Mouse (Mus musculus) MEL (cell line): ENCODE measurements around the gene 4930503E14Rik. TPM values are rescaled to one million over a fixed set of nuclear protein-coding genes. Genes with fewer than 3 reads are reported as not detected.
"Not testable (repeated sequence)": the region's sequence is repeated elsewhere in the genome, so short reads cannot be mapped to it uniquely, and the experiment has no call there.

Source experiments
- DNase-seq: peaks from one replicate; pipeline ENCODE4 v3.0.0; 2011; ENCODE audit warnings: low read depth, low spot score
- H3K27ac ChIP-seq: 2 replicates; pipeline ENCODE4 v1.5.1; 2012; ENCODE audit warnings: low read depth, mild to moderate bottlenecking, control low read depth, low read length, moderate library complexity; ENCODE audit not compliant: control insufficient read depth
- H3K27me3 ChIP-seq, 2 experiments: fragments of 150-350 bp in 1 of 2; sonication (generic) in 1 of 2; 2 replicates each; pipeline ENCODE4 v1.6.1; 2012; ENCODE audit warnings: low read length in 2 of 2, mild to moderate bottlenecking in 2 of 2, improper control_type of control experiment in 1 of 2, moderate library complexity in 1 of 2; ENCODE audit not compliant: insufficient read depth in 2 of 2, control insufficient read depth in 1 of 2
- H3K36me3 ChIP-seq, 2 experiments: 2 replicates each; pipeline ENCODE4 v1.6.1; 2012 to 2014; ENCODE audit warnings: low read length in 2 of 2, improper control_type of control experiment in 1 of 2, inconsistent platforms in 1 of 2, mild to moderate bottlenecking in 1 of 2; ENCODE audit not compliant: insufficient read depth in 2 of 2, control insufficient read depth in 1 of 2
- H3K4me1 ChIP-seq, 2 experiments: fragments of 150-350 bp in 1 of 2; sonication (generic) in 1 of 2; 2 replicates each; pipeline ENCODE4 v1.6.1; 2012; ENCODE audit warnings: low read length in 2 of 2, improper control_type of control experiment in 1 of 2, mild to moderate bottlenecking in 1 of 2; ENCODE audit not compliant: insufficient read depth in 2 of 2, control insufficient read depth in 1 of 2
- H3K4me3 ChIP-seq, 2 experiments: fragments of 150-350 bp in 1 of 2; sonication (generic) in 1 of 2; 2 replicates each; pipeline ENCODE4 v1.5.1; 2012; ENCODE audit warnings: low read depth in 2 of 2, low read length in 2 of 2, mild to moderate bottlenecking in 2 of 2, moderate library complexity in 2 of 2, control low read depth in 1 of 2, improper control_type of control experiment in 1 of 2; ENCODE audit not compliant: control insufficient read depth in 1 of 2, insufficient read depth in 1 of 2
- H3K79me2 ChIP-seq: 2 replicates; pipeline ENCODE4 v1.6.1; 2012; ENCODE audit warnings: mild to moderate bottlenecking, low read length, moderate library complexity; ENCODE audit not compliant: control insufficient read depth, poor library complexity, insufficient read depth
- H3K9ac ChIP-seq: 2 replicates; pipeline ENCODE4 v1.6.1; 2012; ENCODE audit warnings: low read depth, mild to moderate bottlenecking, control low read depth, low read length, moderate library complexity; ENCODE audit not compliant: control insufficient read depth, poor library complexity, severe bottlenecking
- H3K9me3 ChIP-seq: fragments of 150-350 bp; sonication (generic); replicated peaks from 2 replicates; pipeline ENCODE4 v1.6.1; 2012; ENCODE audit warnings: mild to moderate bottlenecking, low read length, improper control_type of control experiment, moderate library complexity; ENCODE audit not compliant: insufficient read depth
- CHD1 ChIP-seq: IDR thresholded peaks from 2 replicates; pipeline ENCODE4 v1.6.1; 2012; ENCODE audit warnings: low read depth, mild to moderate bottlenecking, inconsistent platforms, low read length, improper control_type of control experiment
- CTCF ChIP-seq, 3 experiments: IDR thresholded peaks in 2 of 3; conservative IDR thresholded peaks in 1 of 3; 2 replicates each; pipeline ENCODE4 v1.5.1; 2011 to 2012; ENCODE audit warnings: low read length in 3 of 3, low read depth in 2 of 3, mild to moderate bottlenecking in 2 of 3, improper control_type of control experiment in 1 of 3, inconsistent platforms in 1 of 3, mixed read lengths in 1 of 3, moderate library complexity in 1 of 3; ENCODE audit not compliant: control insufficient read depth in 1 of 3, insufficient read depth in 1 of 3, poor library complexity in 1 of 3, severe bottlenecking in 1 of 3
- ELF1 ChIP-seq: IDR thresholded peaks from 2 replicates; pipeline ENCODE4 v1.6.1; 2014; ENCODE audit warnings: low read depth, mild to moderate bottlenecking, inconsistent platforms, low read length, improper control_type of control experiment, moderate library complexity
- EP300 ChIP-seq, 2 experiments: IDR thresholded peaks; 2 replicates each; pipeline ENCODE4 v1.6.1; 2011; ENCODE audit warnings: improper control_type of control experiment in 2 of 2, low read length in 2 of 2, low read depth in 1 of 2, mild to moderate bottlenecking in 1 of 2
- ETS1 ChIP-seq: IDR thresholded peaks from 2 replicates; pipeline ENCODE4 v1.6.1; 2012; ENCODE audit warnings: low read depth, mild to moderate bottlenecking, inconsistent platforms, low read length, improper control_type of control experiment, moderate library complexity
- GABPA ChIP-seq: IDR thresholded peaks from 2 replicates; pipeline ENCODE4 v1.6.1; 2012; ENCODE audit warnings: low read depth, mild to moderate bottlenecking, inconsistent platforms, low read length, improper control_type of control experiment, moderate library complexity
- GATA1 ChIP-seq: IDR thresholded peaks from 2 replicates; pipeline ENCODE4 v1.6.1; 2011; ENCODE audit warnings: low read depth, low read length, improper control_type of control experiment
- JUND ChIP-seq: IDR thresholded peaks from 2 replicates; pipeline ENCODE4 v1.6.1; 2011; ENCODE audit warnings: low read depth, mild to moderate bottlenecking, improper control_type of control experiment, low read length
- KAT2A ChIP-seq: conservative IDR thresholded peaks from 2 replicates; pipeline ENCODE4 v1.6.1; 2012; ENCODE audit warnings: low read depth, low read length, improper control_type of control experiment, inconsistent platforms
- MAFK ChIP-seq: IDR thresholded peaks from 2 replicates; pipeline ENCODE4 v1.6.1; 2011; ENCODE audit warnings: low read depth, mild to moderate bottlenecking, low read length, improper control_type of control experiment, borderline replicate concordance
- MAZ ChIP-seq: IDR thresholded peaks from 2 replicates; pipeline ENCODE4 v1.6.1; 2012; ENCODE audit warnings: low read depth, mild to moderate bottlenecking, inconsistent platforms, low read length, improper control_type of control experiment
- MYC ChIP-seq: IDR thresholded peaks from 2 replicates; pipeline ENCODE4 v1.6.1; 2011; ENCODE audit warnings: low read depth, mild to moderate bottlenecking, low read length, improper control_type of control experiment, moderate library complexity
- POLR2A ChIP-seq, 2 experiments: IDR thresholded peaks; 2 replicates each; pipeline ENCODE4 v1.6.1; 2011 to 2012; ENCODE audit warnings: low read length in 2 of 2, mild to moderate bottlenecking in 2 of 2, control low read depth in 1 of 2, improper control_type of control experiment in 1 of 2, low read depth in 1 of 2, moderate library complexity in 1 of 2; ENCODE audit not compliant: control insufficient read depth in 1 of 2, insufficient read depth in 1 of 2, poor library complexity in 1 of 2
- POLR2AphosphoS2 ChIP-seq: IDR thresholded peaks from 2 replicates; pipeline ENCODE4 v1.6.1; 2011; ENCODE audit warnings: low read length, improper control_type of control experiment
- RCOR1 ChIP-seq: IDR thresholded peaks from 2 replicates; pipeline ENCODE4 v1.6.1; 2012; ENCODE audit warnings: low read depth, mild to moderate bottlenecking, inconsistent platforms, low read length, improper control_type of control experiment
- TAL1 ChIP-seq: IDR thresholded peaks from 2 replicates; pipeline ENCODE4 v1.6.1; 2012; ENCODE audit warnings: mild to moderate bottlenecking, inconsistent platforms, low read length, moderate library complexity, mixed read lengths
- TCF12 ChIP-seq: IDR thresholded peaks from 2 replicates; pipeline ENCODE4 v1.6.1; 2014; ENCODE audit warnings: low read depth, mild to moderate bottlenecking, inconsistent platforms, low read length, improper control_type of control experiment, moderate library complexity
- UBTF ChIP-seq: IDR thresholded peaks from 2 replicates; pipeline ENCODE4 v1.6.1; 2012; ENCODE audit warnings: low read depth, mild to moderate bottlenecking, inconsistent platforms, low read length, improper control_type of control experiment, moderate library complexity, borderline replicate concordance; ENCODE audit not compliant: insufficient read depth
- ZKSCAN1 ChIP-seq: IDR thresholded peaks from 2 replicates; pipeline ENCODE4 v1.6.1; 2012; ENCODE audit warnings: low read depth, mild to moderate bottlenecking, inconsistent platforms, low read length, improper control_type of control experiment, moderate library complexity
- ZNF384 ChIP-seq: IDR thresholded peaks from 2 replicates; pipeline ENCODE4 v1.6.1; 2012; ENCODE audit warnings: low read depth, mild to moderate bottlenecking, inconsistent platforms, low read length, improper control_type of control experiment
- polyA plus RNA-seq, 2 experiments: library from polyadenylated mRNA; stranded (reverse) in 1 of 2; unstranded in 1 of 2; fragments of >175 nt in 1 of 2; fragments of >200 nt in 1 of 2; gene quantifications; 2 replicates each; pipeline versions ENCODE4 v1.2.1 to v1.2.4; 2012; ENCODE audit warnings: low replicate concordance in 2 of 2, low read depth in 1 of 2; ENCODE audit not compliant: insufficient read length in 2 of 2, insufficient read depth in 1 of 2, missing spikeins in 1 of 2
- total RNA-seq: library from RNA; depleted of rRNA; stranded (reverse); fragments of 300-350 nt; gene quantifications from 2 replicates; pipeline ENCODE4 v1.2.3, GENCODE M21; 2012; rRNA removed

Gene 4930503E14Rik
- total RNA-seq (0.33 and 0.77 TPM in 2 replicates), polyA plus RNA-seq (under 1 TPM in 1 of 2 experiments, not detected in 1; 0.14 TPM)

DNA sequence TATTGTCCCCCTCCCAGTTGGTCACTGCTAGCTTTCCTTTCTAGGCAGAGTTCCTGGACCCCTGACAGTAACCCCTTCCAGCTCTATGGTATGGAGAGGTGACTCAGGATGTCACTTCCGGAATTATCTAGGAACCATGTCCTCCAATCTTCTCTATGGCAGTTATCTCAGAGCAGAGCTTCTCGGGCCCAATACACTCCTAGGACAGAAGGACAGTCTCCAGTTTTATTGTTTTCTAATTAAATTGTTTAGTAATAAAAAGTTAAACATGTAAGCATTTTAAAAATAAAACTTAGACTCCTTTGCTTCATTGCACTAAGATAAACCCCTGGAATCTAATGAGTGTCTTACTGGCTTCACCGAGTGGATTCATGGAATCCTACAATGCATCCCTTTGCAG lies at the start of gene 4930503E14Rik:
Gene 4930503E14Rik, minus strand, starts transcription at position 101 of the 400 bp plus-strand sequence.
- H3K9me3 ChIP-seq, H3K9ac ChIP-seq, H3K36me3 ChIP-seq, H3K4me1 ChIP-seq, H3K27me3 ChIP-seq, DNase-seq, H3K79me2 ChIP-seq, H3K27ac ChIP-seq, H3K4me3 ChIP-seq: not testable (repeated sequence)

DNA sequence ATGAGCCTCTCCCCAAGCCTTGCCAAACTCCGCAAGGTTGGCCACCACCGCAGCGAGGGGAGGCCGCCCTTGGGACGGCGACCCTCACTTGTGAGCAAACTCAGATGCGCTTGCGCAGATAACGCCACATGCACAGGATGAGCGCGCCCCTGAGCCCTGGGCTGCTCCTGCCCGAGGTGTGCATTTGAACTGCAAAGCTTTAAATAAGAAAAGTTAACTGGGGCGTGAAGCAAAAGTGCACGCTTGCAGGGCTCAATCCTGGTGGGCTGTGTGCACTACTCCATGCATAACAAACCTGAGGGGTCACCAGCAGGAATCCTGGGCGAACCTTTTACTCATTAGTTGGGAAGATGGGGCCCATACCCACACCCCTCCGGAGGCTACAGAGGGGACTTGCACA lies 35.0 kb upstream of the 4930503E14Rik start:
- no peak overlapping the region for H3K9ac ChIP-seq
- H3K27me3 ChIP-seq: no peaks in the 10 kb centered on the region
- H3K79me2 ChIP-seq: no peaks in the 10 kb centered on the region
- H3K4me3 ChIP-seq: no peak overlapping the region
- TF ChIP-seq POLR2AphosphoS2 (no peak), MYC (no peak), KAT2A (no peak), POLR2A (IDR thresholded peaks at IDR 0.05; ENCODE audit: control insufficient read depth in 1 of 2, insufficient read depth in 1 of 2, low read depth in 1 of 2, low read length in 2 of 2, poor library complexity in 1 of 2) (no peak), JUND (no peak), GATA1 (no peak), ZKSCAN1 (no peak), ETS1 (no peak), CTCF (IDR thresholded peaks at IDR 0.05 in 2 of 3, conservative IDR thresholded peaks at IDR 0.05 in 1 of 3; ENCODE audit: control insufficient read depth in 1 of 3, insufficient read depth in 1 of 3, low read depth in 2 of 3, low read length in 3 of 3, poor library complexity in 1 of 3, severe bottlenecking in 1 of 3) (no peak), TAL1 (no peak), TCF12 (no peak), RCOR1 (no peak), ZNF384 (no peak), UBTF (no peak), MAZ (no peak), MAFK (no peak), EP300 (IDR thresholded peaks at IDR 0.05; ENCODE audit: low read depth in 1 of 2, low read length in 2 of 2) (no peak), CHD1 (no peak), GABPA (no peak), ELF1 (no peak)
- H3K4me1 ChIP-seq: no peaks in the 10 kb centered on the region
- no peak overlapping the region for H3K27ac ChIP-seq
- H3K9me3 ChIP-seq: no peaks in the 10 kb centered on the region
- H3K36me3 ChIP-seq: no peaks in the 10 kb centered on the region
- no peak for DNase-seq

DNA sequence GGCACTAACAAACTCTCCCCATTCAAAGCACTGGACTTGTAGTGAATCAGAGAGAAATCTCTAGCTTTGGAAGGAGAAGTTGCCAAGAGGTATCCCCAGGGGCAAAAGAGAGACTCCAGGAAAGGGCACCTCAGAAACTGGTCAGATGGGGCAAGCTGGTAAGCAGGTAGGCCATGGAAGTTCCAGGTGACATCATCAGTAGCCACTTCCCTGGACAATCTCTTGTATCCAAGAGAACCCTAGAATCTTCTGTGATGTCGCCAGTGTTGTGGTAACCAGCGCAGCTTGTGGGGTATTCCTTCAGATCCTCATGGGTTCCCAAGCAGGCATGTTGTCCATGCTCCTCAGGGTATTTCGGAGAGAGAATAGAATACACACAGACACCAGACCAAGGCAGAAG lies 15.7 kb downstream of the 4930503E14Rik start, which contains the start of gene Gm8212:
Gene Gm8212, plus strand, starts transcription at position 301 of the 400 bp plus-strand sequence.
- not testable (repeated sequence) for DNase-seq, H3K9ac ChIP-seq, H3K27me3 ChIP-seq, H3K9me3 ChIP-seq, H3K4me1 ChIP-seq, H3K79me2 ChIP-seq, H3K4me3 ChIP-seq, H3K36me3 ChIP-seq, H3K27ac ChIP-seq

DNA sequence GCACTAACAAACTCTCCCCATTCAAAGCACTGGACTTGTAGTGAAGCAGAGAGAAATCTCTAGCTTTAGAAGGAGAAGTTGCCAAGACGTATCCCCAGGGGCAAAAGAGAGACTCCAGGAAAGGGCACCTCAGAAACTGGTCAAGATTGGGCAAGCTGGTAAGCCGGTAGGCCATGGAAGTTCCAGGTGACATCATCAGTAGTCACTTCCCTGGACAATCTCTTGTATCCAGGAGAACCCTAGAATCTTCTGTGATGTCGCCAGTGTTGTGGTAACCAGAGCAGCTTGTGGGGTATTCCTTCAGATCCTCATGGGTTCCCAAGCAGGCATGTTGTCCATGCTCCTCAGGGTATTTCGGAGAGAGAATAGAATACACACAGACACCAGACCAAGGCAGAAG lies 89.5 kb downstream of the 4930503E14Rik start, which contains the start of gene Gm3327:
Gene Gm3327, plus strand, starts transcription at position 301 of the 400 bp plus-strand sequence.
- DNase-seq, H3K79me2 ChIP-seq, H3K9me3 ChIP-seq, H3K36me3 ChIP-seq, H3K4me3 ChIP-seq, H3K9ac ChIP-seq, H3K4me1 ChIP-seq, H3K27ac ChIP-seq, H3K27me3 ChIP-seq: not testable (repeated sequence)
